Mouse (Mus musculus): ENCODE measurements around the gene Dennd2a. TPM values are rescaled to one million over a fixed set of nuclear protein-coding genes. Genes with fewer than 3 reads are reported as not detected.

Gene Dennd2a
- polyA plus RNA-seq, 1 experiment from 2014 or later: 34.9 TPM

DNA sequence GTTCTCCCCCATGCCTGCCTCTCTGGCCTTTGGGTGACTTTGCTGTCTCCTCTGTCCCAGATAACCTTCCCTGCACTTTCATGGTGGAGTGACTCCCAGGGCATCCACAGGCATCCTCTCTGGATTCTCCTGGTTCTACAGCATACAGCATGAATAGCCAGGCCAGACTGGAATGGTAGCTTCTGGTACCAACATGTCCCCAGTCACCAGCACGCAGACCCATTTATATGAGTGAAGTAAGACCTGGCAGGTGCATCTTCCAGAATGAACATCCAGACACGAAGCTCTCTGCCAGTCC, 2.1 kb downstream of the Dennd2a start:
- peak overlapping the region; percentile 78 for H3K4me2 ChIP-seq
- H3K4me3 ChIP-seq (replicated peaks): peak overlapping the region; percentile 93
- no peaks in the 10 kb centered on the region for H3K27me3 ChIP-seq
- H3K36me3 ChIP-seq: peaks cover 22% of the 10 kb centered on the region
- no peak overlapping the region for H3K27ac ChIP-seq
- H3K4me1 ChIP-seq (replicated peaks): peaks cover 40% of the 10 kb centered on the region
- 72% methylated on average over 2 of the region's 2 CpGs for WGBS
- no peak overlapping the region for H3K9ac ChIP-seq (replicated peaks)
- no peak for ATAC-seq (ENCODE audit: insufficient number of reproducible peaks, insufficient read depth, low FRiP score, low TSS enrichment, low read depth)
- no peaks in the 10 kb centered on the region for H3K9me3 ChIP-seq

DNA sequence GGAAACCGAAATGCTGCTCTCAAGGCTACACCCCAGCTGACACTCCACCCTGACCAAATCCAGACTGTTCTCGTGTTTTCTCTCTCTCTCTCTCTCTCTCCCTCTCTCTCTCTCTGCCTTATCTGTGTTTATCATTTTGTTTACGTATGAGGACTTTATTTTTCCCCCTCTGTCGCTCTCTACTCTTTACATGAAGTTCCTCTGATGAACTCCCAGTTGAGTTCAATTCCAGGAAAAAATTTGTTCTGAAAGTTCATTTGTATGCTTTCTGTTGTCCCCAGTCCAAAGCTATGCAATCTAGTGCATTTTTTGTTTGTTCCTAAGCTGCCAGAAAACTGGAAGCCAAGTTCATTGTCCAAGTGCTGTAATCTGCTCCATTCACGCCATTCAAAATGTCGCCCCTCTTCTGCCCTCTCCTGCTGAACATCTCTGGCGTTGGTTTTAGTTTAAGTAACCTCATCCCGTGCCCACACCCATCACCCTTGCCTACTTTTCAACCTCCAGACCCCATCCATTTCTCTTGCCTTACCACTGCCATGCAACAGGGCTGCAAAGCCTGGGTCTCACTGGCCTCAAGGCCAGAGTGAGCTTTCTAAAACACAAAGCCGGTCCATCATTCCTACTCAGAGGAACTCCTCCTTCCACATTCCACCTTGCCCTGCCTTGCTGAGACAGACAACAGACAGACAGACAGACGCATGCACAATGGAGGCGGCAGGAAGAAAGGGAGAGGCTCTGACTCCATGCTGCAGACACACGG, 2.6 kb downstream of the Dennd2a start:
- Histone ChIP-seq H3K27ac (no peak overlapping the region), H3K36me3 (peaks cover 22% of the 10 kb centered on the region), H3K9ac (replicated peaks) (no peak overlapping the region), H3K4me2 (peak overlapping the region; percentile 78), H3K27me3 (no peaks in the 10 kb centered on the region), H3K4me1 (replicated peaks) (peaks cover 40% of the 10 kb centered on the region), H3K4me3 (replicated peaks) (peak overlapping the region; percentile 93; the same call in 1 of the 2 replicates), H3K9me3 (no peaks in the 10 kb centered on the region)
- no peak for ATAC-seq (ENCODE audit: insufficient number of reproducible peaks, insufficient read depth, low FRiP score, low TSS enrichment, low read depth)
- WGBS: 83% methylated on average over 12 of the region's 12 CpGs

DNA sequence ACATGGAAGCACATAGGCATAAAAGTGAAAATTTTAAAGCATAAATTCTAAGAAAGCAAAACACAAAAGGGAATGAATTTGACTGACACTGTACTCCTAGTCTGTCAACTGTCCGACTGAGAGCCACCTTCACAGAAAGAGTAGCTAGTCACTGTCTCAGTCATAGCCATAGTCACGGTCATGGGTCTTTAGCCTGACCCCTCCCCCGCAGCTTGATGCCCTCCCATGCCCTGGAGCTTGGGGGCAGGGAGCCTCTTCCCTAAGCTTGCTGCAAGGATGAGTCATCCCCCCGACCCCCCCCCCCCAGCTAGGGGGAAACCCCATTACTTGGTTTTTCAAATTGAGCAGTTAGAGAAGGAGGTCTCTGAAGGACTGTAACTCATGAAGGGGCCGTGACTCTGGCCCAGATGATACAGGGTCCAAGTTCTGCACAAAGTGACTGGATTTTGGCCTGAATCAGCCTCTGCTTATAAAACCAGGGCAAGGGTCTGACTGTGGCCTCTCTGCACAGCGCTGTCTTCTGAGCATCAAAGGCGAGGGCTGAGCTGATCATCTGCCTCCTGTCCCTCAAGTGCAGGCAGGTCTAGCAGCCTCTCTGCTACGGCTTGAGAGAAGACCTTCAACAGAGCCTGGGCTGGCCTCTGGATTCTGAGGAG, 5.6 kb downstream of the Dennd2a start:
- Histone ChIP-seq H3K9me3 (no peaks in the 10 kb centered on the region), H3K27me3 (no peaks in the 10 kb centered on the region), H3K36me3 (peaks cover 26% of the 10 kb centered on the region), H3K9ac (replicated peaks) (no peak overlapping the region), H3K4me3 (replicated peaks) (no peak overlapping the region), H3K4me2 (no peak overlapping the region), H3K4me1 (replicated peaks) (peaks cover 21% of the 10 kb centered on the region), H3K27ac (no peak overlapping the region)
- ATAC-seq (ENCODE audit: insufficient number of reproducible peaks, insufficient read depth, low FRiP score, low TSS enrichment, low read depth): no peak
- WGBS: 68% methylated on average over 8 of the region's 8 CpGs

DNA sequence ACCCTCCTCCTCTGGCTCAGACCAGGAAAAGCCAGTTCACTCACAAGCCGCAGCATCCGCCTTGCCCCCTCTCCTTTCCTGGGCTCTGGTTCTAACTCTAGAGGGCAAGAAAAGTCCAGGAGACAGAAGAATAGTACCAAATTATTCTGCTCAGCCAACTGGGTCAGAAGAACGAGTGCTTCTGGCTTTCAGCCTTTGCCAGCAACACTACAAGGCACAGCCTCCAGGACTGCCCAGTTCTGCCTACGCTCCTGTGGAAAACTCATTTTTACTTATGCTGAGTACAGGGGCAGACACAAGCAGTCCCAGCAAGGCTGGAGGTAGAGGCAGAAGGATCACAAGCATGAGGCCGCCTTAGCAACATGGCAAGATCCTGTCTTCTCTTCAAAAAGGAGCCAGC, 9.6 kb downstream of the Dennd2a start:
- peaks cover 13% of the 10 kb centered on the region; the same call in 1 of the 2 replicates for H3K36me3 ChIP-seq
- H3K4me2 ChIP-seq: no peak overlapping the region

DNA sequence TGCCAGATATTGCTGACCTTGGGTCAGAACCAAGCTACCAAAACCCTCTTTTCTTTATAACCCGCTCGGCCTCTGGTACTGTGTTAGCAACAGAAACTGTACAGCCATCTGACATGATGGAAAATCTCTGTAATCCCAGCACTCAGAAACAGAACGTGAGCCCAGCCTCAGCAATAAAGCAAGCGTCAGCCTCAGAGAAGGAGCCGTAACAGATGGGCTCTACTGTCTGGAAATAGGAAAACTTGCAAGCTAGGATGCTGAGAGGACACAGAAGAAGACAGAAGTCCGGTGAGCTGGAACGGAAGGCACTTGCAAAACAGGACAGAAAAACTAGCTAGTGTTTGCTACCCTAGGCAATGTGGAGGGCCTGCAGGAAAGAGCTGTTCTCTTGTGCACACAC, 12.2 kb downstream of the Dennd2a start:
- Histone ChIP-seq H3K36me3 (peaks cover 5% of the 10 kb centered on the region; the same call in 1 of the 2 replicates), H3K9ac (replicated peaks) (no peak overlapping the region), H3K27me3 (no peaks in the 10 kb centered on the region), H3K4me1 (replicated peaks) (peaks cover 43% of the 10 kb centered on the region), H3K27ac (peak overlapping the region; percentile 89), H3K4me3 (replicated peaks) (no peak overlapping the region), H3K4me2 (no peak overlapping the region), H3K9me3 (no peaks in the 10 kb centered on the region)
- no peak for ATAC-seq (ENCODE audit: insufficient number of reproducible peaks, insufficient read depth, low FRiP score, low TSS enrichment, low read depth)
- 78% methylated on average over 7 of the region's 7 CpGs for WGBS

More for the DNA sequence above, 9.6 kb downstream of the Dennd2a start:
- no peak for ATAC-seq (ENCODE audit: insufficient number of reproducible peaks, insufficient read depth, low FRiP score, low TSS enrichment, low read depth)
- H3K9me3 ChIP-seq: no peaks in the 10 kb centered on the region
- H3K27ac ChIP-seq: no peak overlapping the region
- no peak overlapping the region for H3K4me3 ChIP-seq (replicated peaks)
- 73% methylated on average over 5 of the region's 5 CpGs for WGBS
- H3K4me1 ChIP-seq (replicated peaks): peaks cover 32% of the 10 kb centered on the region
- H3K9ac ChIP-seq (replicated peaks): no peak overlapping the region
- H3K27me3 ChIP-seq: no peaks in the 10 kb centered on the region

DNA sequence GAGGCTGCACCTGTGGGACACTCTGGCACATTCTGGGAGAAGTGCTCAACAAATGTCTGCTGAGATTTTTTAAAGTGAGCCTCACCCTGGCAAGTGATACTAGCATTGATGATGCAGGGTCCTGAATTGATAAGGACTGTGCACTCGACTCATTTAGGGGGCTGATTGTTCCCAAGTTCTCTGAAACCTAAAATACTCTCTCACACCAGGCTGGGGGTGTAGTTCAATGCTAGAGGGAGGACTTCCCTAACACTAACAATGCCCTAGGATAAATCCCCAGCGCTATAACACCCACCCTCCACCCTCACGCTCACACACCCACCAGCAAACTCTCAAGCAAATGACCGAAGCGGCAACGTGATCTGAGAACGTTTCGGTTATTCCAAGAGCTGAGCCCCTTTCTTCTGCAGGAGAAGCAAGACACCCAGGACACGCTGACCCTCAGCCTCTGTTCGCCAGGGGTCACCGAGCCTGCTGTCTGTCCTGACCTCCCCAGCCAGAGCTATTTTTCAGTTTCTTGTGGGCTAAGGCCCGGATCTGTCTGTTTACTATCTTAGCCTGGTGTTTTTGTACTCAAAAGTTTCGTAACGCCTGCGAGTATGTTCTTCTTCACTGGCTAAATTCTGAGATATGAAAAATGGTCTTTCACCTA, 13.8 kb downstream of the Dennd2a start:
- ATAC-seq (ENCODE audit: insufficient number of reproducible peaks, insufficient read depth, low FRiP score, low TSS enrichment, low read depth): no peak; the same call in 1 of the 2 replicates

DNA sequence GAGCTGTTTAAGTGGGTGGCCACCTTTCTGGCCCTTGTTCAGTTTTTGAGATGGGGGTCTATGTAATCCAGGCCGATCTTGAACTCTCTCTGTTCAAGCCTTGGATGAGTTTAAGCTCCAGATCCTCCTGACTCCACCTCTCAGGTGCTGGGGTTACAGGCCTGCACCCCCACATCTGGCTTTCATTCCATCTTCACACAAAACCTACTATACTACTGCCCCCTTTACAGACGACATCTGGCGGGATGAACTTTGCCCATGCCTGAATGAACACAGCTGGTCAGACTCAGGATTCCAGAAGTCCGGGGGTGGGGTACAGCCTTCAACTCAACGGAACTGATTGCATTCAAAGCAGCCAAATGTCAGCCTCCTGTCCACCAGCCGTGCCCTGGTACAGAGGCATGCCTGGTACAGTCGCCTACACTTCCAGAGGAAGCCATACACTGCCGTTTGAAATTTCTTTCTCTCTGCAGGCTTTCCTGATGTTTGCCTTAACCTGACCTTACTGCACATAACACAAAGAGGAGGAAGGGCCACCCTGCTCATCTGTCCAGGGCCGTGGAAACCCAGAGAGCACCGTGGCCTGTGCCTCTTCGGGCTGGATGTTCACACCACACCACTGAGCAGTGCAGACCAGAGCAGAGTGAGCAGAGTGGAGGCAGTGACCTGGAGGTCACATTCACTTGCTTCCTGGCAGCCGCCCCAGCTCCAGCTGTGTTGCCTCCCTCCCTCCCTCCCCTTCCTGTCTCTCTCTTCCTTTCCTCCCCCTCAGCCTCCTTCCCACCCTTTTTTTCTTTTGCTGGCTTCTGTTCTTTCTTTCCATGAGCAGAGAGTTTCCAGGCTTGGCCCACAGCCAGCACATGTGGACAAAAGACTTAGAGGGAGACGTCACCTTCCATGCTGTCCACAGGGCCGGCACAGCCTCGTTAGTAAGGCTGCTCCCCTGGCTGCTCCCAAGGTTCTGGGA, 14.8 kb downstream of the Dennd2a start:
- peak overlapping the region; percentile 89 for H3K27ac ChIP-seq
- H3K4me2 ChIP-seq: peak overlapping the region; percentile 41
- no peak overlapping the region for H3K4me3 ChIP-seq (replicated peaks)
- 12% methylated on average over 15 of the region's 15 CpGs for WGBS
- H3K9me3 ChIP-seq: no peaks in the 10 kb centered on the region
- H3K27me3 ChIP-seq: no peaks in the 10 kb centered on the region
- peaks cover 69% of the 10 kb centered on the region for H3K4me1 ChIP-seq (replicated peaks)
- H3K36me3 ChIP-seq: no peaks in the 10 kb centered on the region; the same call in 1 of the 2 replicates
- no peak overlapping the region for H3K9ac ChIP-seq (replicated peaks)
- ATAC-seq (ENCODE audit: insufficient number of reproducible peaks, insufficient read depth, low FRiP score, low TSS enrichment, low read depth): peak; percentile 86

More for the DNA sequence above, 13.8 kb downstream of the Dennd2a start:
- H3K27me3 ChIP-seq: no peaks in the 10 kb centered on the region
- peaks cover under 1% of the 10 kb centered on the region; the same call in 1 of the 2 replicates for H3K36me3 ChIP-seq
- H3K9me3 ChIP-seq: no peaks in the 10 kb centered on the region
- no peak overlapping the region for H3K4me3 ChIP-seq (replicated peaks)
- H3K9ac ChIP-seq (replicated peaks): no peak overlapping the region
- H3K4me2 ChIP-seq: peak overlapping the region; percentile 41; the same call in 1 of the 2 replicates
- peak overlapping the region; percentile 89 for H3K27ac ChIP-seq
- 43% methylated on average over 15 of the region's 15 CpGs for WGBS
- H3K4me1 ChIP-seq (replicated peaks): peaks cover 59% of the 10 kb centered on the region

DNA sequence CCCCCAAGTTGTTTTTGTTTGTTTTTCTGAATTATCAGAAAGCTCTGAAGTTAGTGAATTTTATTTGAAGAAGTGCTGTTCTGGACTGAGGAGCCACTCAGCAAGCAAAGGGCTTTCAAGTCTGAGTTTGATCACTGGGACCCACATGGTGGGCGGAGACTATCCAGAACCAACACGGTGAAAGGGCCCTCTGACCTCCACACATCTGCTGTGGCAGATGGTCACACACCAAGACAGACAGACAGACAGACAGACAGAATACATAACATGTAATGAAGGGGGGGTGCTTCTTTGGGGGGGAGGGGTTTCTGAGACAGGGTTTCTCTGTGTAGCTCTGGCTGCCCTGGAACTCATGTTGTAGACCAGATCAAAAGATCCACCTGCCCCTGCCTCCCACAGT, 17.1 kb downstream of the Dennd2a start:
- no peak overlapping the region for H3K9ac ChIP-seq (replicated peaks)
- no peaks in the 10 kb centered on the region for H3K9me3 ChIP-seq
- no peak overlapping the region for H3K4me3 ChIP-seq (replicated peaks)
- H3K36me3 ChIP-seq: no peaks in the 10 kb centered on the region; the same call in 1 of the 2 replicates
- H3K4me1 ChIP-seq (replicated peaks): peaks cover 68% of the 10 kb centered on the region
- no peaks in the 10 kb centered on the region for H3K27me3 ChIP-seq
- H3K4me2 ChIP-seq: peak overlapping the region; percentile 29; the same call in 1 of the 2 replicates
- H3K27ac ChIP-seq: peak overlapping the region; percentile 84
- no peak for ATAC-seq (ENCODE audit: insufficient number of reproducible peaks, insufficient read depth, low FRiP score, low TSS enrichment, low read depth)
- 31% methylated on average over 2 of the region's 2 CpGs for WGBS

DNA sequence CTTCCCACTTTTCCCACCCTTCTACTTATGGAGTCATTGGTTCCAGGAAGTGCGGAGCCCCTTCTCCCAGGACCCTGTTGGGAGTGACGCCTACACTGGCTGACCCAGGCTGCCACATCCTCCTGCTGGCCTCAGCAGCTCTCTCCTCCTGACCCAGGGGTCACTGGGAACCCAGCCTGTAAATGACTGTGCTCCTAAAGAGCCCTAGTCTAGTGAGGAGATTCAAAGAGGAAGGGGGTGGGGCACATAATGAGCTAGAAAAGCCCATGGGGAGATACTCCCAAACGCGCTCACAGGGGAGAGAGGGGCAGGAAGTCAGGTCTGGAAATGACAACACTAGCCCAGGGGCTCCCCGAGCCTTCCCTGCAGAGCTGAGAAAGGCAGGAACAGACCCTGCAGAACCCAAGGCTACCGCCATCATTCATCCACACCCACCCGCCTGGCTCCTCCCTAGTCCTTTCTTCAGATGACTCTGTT, 17.9 kb downstream of the Dennd2a start:
- no peak for ATAC-seq (ENCODE audit: insufficient number of reproducible peaks, insufficient read depth, low FRiP score, low TSS enrichment, low read depth)
- Histone ChIP-seq H3K9ac (replicated peaks) (peak overlapping the region; percentile 37), H3K4me3 (replicated peaks) (no peak overlapping the region), H3K36me3 (no peaks in the 10 kb centered on the region), H3K9me3 (no peaks in the 10 kb centered on the region), H3K27ac (peak overlapping the region; percentile 84), H3K4me1 (replicated peaks) (peaks cover 60% of the 10 kb centered on the region), H3K27me3 (no peaks in the 10 kb centered on the region), H3K4me2 (peak overlapping the region; percentile 29)
- WGBS: 5% methylated on average over 7 of the region's 7 CpGs

DNA sequence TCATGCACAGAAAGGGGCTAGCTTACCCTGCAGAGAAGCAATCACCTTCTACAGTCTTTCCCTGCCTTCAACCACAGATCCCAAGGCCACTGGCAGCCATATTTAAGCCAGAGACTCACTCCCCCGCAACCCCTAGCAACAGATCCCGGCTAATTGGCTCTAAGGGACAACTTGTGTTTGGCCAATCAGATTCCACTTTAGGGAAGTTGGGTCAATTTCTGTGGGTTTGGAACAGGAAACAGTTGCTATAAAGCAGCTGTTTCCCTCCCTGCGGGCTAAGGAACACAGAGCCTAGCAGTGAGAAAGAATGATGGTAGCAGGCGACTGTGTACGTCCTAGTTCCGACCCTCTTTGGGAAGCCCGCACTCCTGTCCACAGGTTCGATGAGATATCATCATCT, 19.4 kb downstream of the Dennd2a start:
- Histone ChIP-seq H3K9ac (replicated peaks) (no peak overlapping the region), H3K4me3 (replicated peaks) (no peak overlapping the region), H3K4me2 (peak overlapping the region; percentile 6; the same call in 1 of the 2 replicates), H3K9me3 (peaks cover 3% of the 10 kb centered on the region; the same call in 1 of the 2 replicates), H3K27me3 (no peaks in the 10 kb centered on the region), H3K36me3 (peaks cover 9% of the 10 kb centered on the region), H3K4me1 (replicated peaks) (peaks cover 45% of the 10 kb centered on the region), H3K27ac (peak overlapping the region; percentile 84)
- 41% methylated on average over 8 of the region's 8 CpGs for WGBS
- no peak for ATAC-seq (ENCODE audit: insufficient number of reproducible peaks, insufficient read depth, low FRiP score, low TSS enrichment, low read depth)

Data from limb, embryonic 12.5 days (tissue).